Mouse (Mus musculus): ENCODE measurements around the gene Cog5.
A peak's percentile ranks its signal among the peaks of the same experiment; 100 is the strongest.

Gene Cog5

GRCm38 (mm10) chr12:31939026-31939425 lies 284.4 kb downstream of the Cog5 start:
- no peak for DNase-seq (ENCODE audit: low spot score)

- no peak for DNase-seq (ENCODE audit: low spot score)
These were observed 288.5 kb downstream of the Cog5 start for GRCm38 (mm10) chr12:31943020-31943654.

- DNase-seq (ENCODE audit: low spot score) = no peak
These were observed 289.7 kb downstream of the Cog5 start for GRCm38 (mm10) chr12:31944405-31944804.

- no peak for DNase-seq (ENCODE audit: low spot score)
These were observed 292.8 kb downstream of the Cog5 start for GRCm38 (mm10) chr12:31947476-31947875.

GRCm38 (mm10) chr12:31948101-31949000 lies 293.7 kb downstream of the Cog5 start:
- DNase-seq (ENCODE audit: low spot score) = no peak

GRCm38 (mm10) chr12:31949193-31949741 lies 294.6 kb downstream of the Cog5 start:
- peak; percentile 89 for DNase-seq (ENCODE audit: low spot score)

GRCm38 (mm10) chr12:31949759-31950658 lies 295.3 kb downstream of the Cog5 start, which contains the start of gene Hbp1:
Gene Hbp1, minus strand, starts transcription at chr12:31950535.
- DNase-seq (ENCODE audit: low spot score) = peak; percentile 92

- peak; percentile 66 for DNase-seq (ENCODE audit: low spot score)
These were observed 296.0 kb downstream of the Cog5 start for GRCm38 (mm10) chr12:31950659-31951031.

- no peak for DNase-seq (ENCODE audit: low spot score)
These were observed 301.2 kb downstream of the Cog5 start for GRCm38 (mm10) chr12:31955843-31956242.

- no peak for DNase-seq (ENCODE audit: low spot score)
These were observed 309.4 kb downstream of the Cog5 start for GRCm38 (mm10) chr12:31964074-31964473.

- DNase-seq (ENCODE audit: low spot score) = no peak
These were observed 311.0 kb downstream of the Cog5 start for GRCm38 (mm10) chr12:31965517-31966212.

GRCm38 (mm10) chr12:31966405-31966804 lies 311.7 kb downstream of the Cog5 start:
- DNase-seq (ENCODE audit: low spot score) = no peak

- DNase-seq (ENCODE audit: low spot score) = no peak
These were observed 312.9 kb downstream of the Cog5 start for GRCm38 (mm10) chr12:31967536-31967935.

- DNase-seq (ENCODE audit: low spot score) = no peak
These were observed 314.4 kb downstream of the Cog5 start for GRCm38 (mm10) chr12:31969111-31969510.

GRCm38 (mm10) chr12:31971547-31971946 lies 316.9 kb downstream of the Cog5 start:
- no peak for DNase-seq (ENCODE audit: low spot score)

- DNase-seq (ENCODE audit: low spot score) = no peak
These were observed 319.0 kb downstream of the Cog5 start for GRCm38 (mm10) chr12:31973473-31974172.

- peak; percentile 21 for DNase-seq (ENCODE audit: low spot score)
These were observed 321.9 kb downstream of the Cog5 start for GRCm38 (mm10) chr12:31976544-31976943.

GRCm38 (mm10) chr12:31977613-31978195 lies 323.0 kb downstream of the Cog5 start:
- DNase-seq (ENCODE audit: low spot score) = no peak

- DNase-seq (ENCODE audit: low spot score) = no peak
These were observed 328.6 kb downstream of the Cog5 start for GRCm38 (mm10) chr12:31983238-31983637.

- no peak for DNase-seq (ENCODE audit: low spot score)
These were observed 329.1 kb downstream of the Cog5 start for GRCm38 (mm10) chr12:31983769-31984168.
